Mouse (Mus musculus) neural tube, embryonic 12.5 days (tissue): ENCODE measurements around the gene Tle6. TPM values are rescaled to one million over a fixed set of nuclear protein-coding genes. Genes with fewer than 3 reads are reported as not detected.
A peak's percentile ranks its signal among the peaks of the same experiment; 100 is the strongest.

Experiments used
- ATAC-seq: fragments of 200-750 bp; cut with Nextera tagmentation; 2 replicates; pipeline ENCODE4 v1.8.0; 2017; ENCODE audit warnings: low read depth, mild to moderate bottlenecking, moderate TSS enrichment, moderate library complexity; ENCODE audit not compliant: low FRiP score
- H3K27ac ChIP-seq: fragments of 300-500 bp; sonication (generic); 2 replicates; pipeline ENCODE4 v1.5.1; 2016
- H3K27me3 ChIP-seq: fragments of 300-500 bp; sonication (generic); replicated peaks from 2 replicates; pipeline ENCODE4 v1.6.1; 2016; ENCODE audit warnings: mild to moderate bottlenecking
- H3K36me3 ChIP-seq: fragments of 300-500 bp; sonication (generic); 2 replicates; pipeline ENCODE4 v1.6.1; 2016; ENCODE audit warnings: mild to moderate bottlenecking
- H3K4me1 ChIP-seq: fragments of 300-500 bp; sonication (generic); 2 replicates; pipeline ENCODE4 v1.6.1; 2016
- H3K4me2 ChIP-seq: fragments of 300-500 bp; sonication (generic); replicated peaks from 2 replicates; pipeline ENCODE4 v1.6.1; 2016; ENCODE audit warnings: mild to moderate bottlenecking
- H3K4me3 ChIP-seq: fragments of 300-500 bp; sonication (generic); 2 replicates; pipeline ENCODE4 v1.5.1; 2016
- H3K9ac ChIP-seq: fragments of 300-500 bp; sonication (generic); 2 replicates; pipeline ENCODE4 v1.6.1; 2016; ENCODE audit warnings: mild to moderate bottlenecking
- H3K9me3 ChIP-seq: fragments of 300-500 bp; sonication (generic); 2 replicates; pipeline ENCODE4 v1.6.1; 2016; ENCODE audit warnings: mild to moderate bottlenecking
- WGBS: fragments of 180-500 bp; shearing (Covaris S2); methylation state at CpG from one replicate; pipeline ENCODE4 v1.1.7; 2016; 5-methylcytosine and 5-hydroxymethylcytosine counted together
- polyA plus RNA-seq: library from polyadenylated mRNA; unstranded; fragments of >200 nt; fragmentation: Nextera tagmentation; extraction: Ambion mirVana; gene quantifications from 2 replicates; pipeline ENCODE4 v1.2.1, GENCODE M21; 2016

The Tle6 gene
- polyA plus RNA-seq, 1 experiment from 2014 or later, result 7.3 TPM

DNA sequence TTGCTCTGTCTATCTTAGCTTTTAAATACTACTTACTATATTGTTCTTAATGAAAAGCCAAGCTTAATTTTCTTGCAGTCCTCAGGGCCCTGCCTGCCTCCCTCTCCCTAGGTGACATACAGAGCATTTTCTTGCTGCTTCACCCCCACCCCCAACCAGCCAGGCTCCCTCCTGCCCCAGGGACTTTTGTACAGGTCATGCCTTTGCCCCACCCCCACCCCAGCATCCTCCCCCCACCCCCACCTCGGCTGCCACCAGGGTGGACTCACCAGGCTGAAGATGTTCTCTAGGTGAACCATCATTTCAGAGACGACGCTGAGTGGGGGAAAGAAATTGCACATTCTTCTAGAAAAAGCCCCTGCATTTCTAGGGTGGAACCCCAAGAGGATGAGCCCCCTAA, 2.5 kb downstream of the Tle6 start:
- H3K27me3 ChIP-seq, result peaks cover 51% of the 10 kb centered on the region
- H3K9me3 ChIP-seq, result no peaks in the 10 kb centered on the region

DNA sequence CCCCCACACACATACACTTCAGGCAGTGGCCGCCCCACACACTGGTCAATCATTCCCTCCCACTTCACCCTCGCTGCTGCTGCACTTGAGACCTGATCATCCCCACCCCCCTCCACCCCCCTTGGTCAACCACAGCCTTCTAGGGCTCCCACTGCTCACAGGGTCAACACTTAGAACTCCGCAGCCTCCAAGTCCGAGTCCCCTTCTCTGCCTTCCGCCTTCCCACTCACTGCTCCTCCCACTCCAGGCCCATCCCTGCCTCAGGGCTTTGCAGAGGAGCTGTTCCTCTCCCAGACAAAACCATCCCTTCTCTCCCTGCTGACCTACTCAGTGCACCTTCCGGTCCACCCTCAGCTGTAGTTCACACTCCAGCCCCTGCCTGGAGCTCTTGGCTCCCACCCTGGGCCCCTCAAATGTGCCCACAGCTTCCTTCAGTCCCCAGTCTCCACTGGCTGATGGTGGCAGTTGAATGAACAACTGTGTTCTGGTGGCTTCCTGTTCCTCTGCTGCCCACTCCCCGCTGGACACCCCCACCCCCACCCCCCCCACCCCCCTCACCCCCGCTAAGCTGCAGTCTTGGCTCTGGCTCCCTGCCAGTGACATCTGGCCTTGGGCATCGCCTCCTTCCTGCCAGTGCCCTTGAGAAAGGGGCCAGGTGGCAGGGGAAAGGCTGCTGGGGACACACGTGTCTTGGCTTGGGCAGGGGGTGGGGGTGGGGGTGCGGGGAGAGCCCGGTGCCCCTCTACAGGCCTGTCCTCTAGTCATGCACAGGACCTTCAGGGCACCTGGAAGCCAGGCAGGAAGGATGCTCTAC, 3.5 kb downstream of the Tle6 start:
- Histone ChIP-seq H3K27ac (peak overlapping the region; percentile 23; the same call in 1 of the 2 replicates), H3K4me3 (no peak overlapping the region), H3K9ac (no peak overlapping the region), H3K27me3 (peaks cover 55% of the 10 kb centered on the region), H3K36me3 (no peaks in the 10 kb centered on the region), H3K9me3 (no peaks in the 10 kb centered on the region), H3K4me2 (peak overlapping the region; percentile 46), H3K4me1 (peaks cover 47% of the 10 kb centered on the region)
- WGBS, result 5% methylated on average over 12 of the region's 12 CpGs
- peak; percentile 43 for ATAC-seq

More for the DNA sequence above, 2.5 kb downstream of the Tle6 start:
- WGBS, result 34% methylated on average over 3 of the region's 3 CpGs
- H3K4me1 ChIP-seq, result peaks cover 52% of the 10 kb centered on the region
- no peak overlapping the region for H3K27ac ChIP-seq
- H3K4me3 ChIP-seq, result no peak overlapping the region
- no peaks in the 10 kb centered on the region for H3K36me3 ChIP-seq
- no peak for ATAC-seq
- H3K9ac ChIP-seq, result no peak overlapping the region
- no peak overlapping the region for H3K4me2 ChIP-seq

DNA sequence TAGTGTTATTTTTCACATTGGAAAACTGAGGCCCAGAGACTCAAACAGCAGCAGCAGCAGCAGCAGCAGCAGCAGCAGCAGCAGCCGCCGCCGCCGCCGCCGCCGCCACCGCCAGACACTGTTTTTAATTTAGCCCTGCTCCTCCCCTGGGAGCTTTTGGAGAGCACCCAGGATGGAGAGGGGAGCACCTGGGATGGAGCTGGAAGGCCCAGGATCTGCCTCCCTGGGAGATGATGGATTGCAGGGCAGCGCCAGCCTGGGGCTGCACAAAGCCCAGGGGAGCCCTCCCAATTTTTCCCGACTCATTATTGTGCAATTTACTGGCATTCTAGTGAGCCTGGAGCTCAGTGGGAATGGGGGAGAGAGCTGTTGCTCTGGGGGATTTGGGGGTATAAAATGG, 4.3 kb downstream of the Tle6 start:
- Histone ChIP-seq H3K36me3 (no peaks in the 10 kb centered on the region), H3K9me3 (no peaks in the 10 kb centered on the region), H3K4me1 (peaks cover 43% of the 10 kb centered on the region), H3K4me3 (no peak overlapping the region), H3K27me3 (peaks cover 56% of the 10 kb centered on the region), H3K4me2 (peak overlapping the region; percentile 46), H3K27ac (no peak overlapping the region), H3K9ac (no peak overlapping the region)
- peak; percentile 41 for ATAC-seq
- 0% methylated on average over 10 of the region's 10 CpGs for WGBS

DNA sequence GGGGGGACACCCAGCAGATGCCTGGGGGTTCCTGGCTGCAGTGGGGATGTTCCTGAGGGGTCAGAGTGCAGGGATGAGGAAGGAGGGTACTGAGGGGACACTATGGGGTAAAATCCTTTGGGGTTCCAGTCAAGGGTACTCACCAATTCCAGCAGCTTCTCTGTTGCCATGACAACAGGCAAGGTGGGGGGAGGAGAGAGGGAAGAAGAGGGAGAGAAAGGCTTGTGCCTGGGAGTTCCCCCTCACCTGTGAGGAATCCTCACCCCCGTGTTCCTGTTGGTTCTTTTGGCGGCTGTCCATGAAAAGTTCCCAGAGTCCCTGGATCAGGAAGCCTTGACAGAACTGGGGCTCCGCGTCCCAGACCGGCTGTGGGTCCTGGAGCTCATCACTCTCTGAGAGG, 5.3 kb downstream of the Tle6 start:
- Histone ChIP-seq H3K36me3 (no peaks in the 10 kb centered on the region), H3K27ac (no peak overlapping the region), H3K4me2 (peak overlapping the region; percentile 18; the same call in 1 of the 2 replicates), H3K9ac (0 out of 2 replicates have a peak overlapping the region, but pooled peaks have one; percentile 13), H3K4me3 (no peak overlapping the region), H3K4me1 (peaks cover 34% of the 10 kb centered on the region), H3K27me3 (peaks cover 61% of the 10 kb centered on the region), H3K9me3 (no peaks in the 10 kb centered on the region)
- 37% methylated on average over 5 of the region's 5 CpGs for WGBS
- ATAC-seq, result no peak

DNA sequence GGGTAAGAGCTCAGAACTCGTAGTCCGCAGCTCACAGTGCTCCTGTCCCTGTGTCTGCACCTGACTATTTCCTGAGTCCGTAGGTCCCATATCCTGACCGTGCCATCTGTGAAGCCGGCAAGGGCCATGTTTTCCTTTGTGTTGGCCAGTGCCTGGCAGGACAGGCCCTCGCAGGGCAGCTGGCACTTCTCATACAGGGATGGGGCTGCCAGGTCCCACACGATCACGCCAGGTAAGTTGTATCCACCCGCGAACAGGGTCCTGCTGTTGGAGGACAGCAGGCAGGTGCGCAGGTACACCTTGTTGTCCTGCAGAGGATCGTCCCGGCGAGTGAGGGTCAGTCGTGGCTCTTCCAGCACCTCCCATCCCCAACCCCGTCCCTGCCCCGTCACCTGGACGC, 6.9 kb downstream of the Tle6 start:
- no peak overlapping the region for H3K4me2 ChIP-seq
- 77% methylated on average over 18 of the region's 18 CpGs for WGBS
- no peak overlapping the region for H3K9ac ChIP-seq
- H3K4me3 ChIP-seq, result no peak overlapping the region
- H3K4me1 ChIP-seq, result peaks cover 33% of the 10 kb centered on the region
- ATAC-seq, result no peak
- no peaks in the 10 kb centered on the region for H3K36me3 ChIP-seq
- H3K27ac ChIP-seq, result no peak overlapping the region
- peaks cover 58% of the 10 kb centered on the region for H3K27me3 ChIP-seq
- H3K9me3 ChIP-seq, result no peaks in the 10 kb centered on the region

DNA sequence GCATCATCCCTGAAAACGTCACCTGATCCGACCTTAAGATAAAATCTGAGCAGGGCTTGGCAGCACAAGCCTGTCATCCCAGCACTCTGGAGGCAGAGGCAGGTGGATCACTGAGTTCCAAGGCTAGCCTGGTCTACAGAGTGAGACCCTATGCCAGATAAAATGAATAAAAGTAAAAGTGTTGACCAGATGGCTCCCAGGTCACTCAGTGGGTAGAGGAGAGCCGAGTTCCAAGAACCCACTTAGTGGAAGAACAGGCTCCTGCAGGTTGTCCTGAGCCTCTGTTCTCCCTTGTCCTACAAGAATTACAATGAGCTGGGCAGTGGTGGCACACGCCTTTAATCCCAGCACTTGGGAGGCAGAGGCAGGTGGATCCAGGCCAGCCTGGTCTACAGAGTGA, 7.7 kb downstream of the Tle6 start:
- H3K4me1 ChIP-seq, result peaks cover 30% of the 10 kb centered on the region
- 72% methylated on average over 4 of the region's 4 CpGs for WGBS
- H3K27ac ChIP-seq, result no peak overlapping the region
- H3K9ac ChIP-seq, result no peak overlapping the region
- H3K9me3 ChIP-seq, result no peaks in the 10 kb centered on the region
- no peak overlapping the region for H3K4me2 ChIP-seq
- no peak overlapping the region for H3K4me3 ChIP-seq
- peaks cover 51% of the 10 kb centered on the region for H3K27me3 ChIP-seq
- ATAC-seq, result no peak
- no peaks in the 10 kb centered on the region for H3K36me3 ChIP-seq

DNA sequence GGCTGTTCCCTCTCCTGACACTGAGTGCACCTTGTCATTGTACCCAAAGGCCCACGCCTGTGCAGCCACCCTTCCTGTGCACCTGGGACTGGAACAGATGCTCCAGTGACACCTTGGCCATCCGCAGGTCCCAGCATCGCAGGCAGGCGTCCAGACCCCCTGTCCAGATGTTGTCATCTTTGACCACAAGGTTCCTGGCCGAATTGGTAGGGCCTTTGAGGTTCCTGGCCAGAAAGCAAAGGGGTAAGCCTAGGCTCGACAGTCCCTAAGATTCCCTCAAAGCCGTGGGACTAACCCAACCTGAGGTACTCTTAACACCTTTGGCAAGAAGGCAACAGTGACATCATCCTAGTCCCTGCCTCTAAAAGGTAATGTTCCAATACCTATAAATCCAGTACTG, 8.2 kb downstream of the Tle6 start:
- Histone ChIP-seq H3K27me3 (peaks cover 52% of the 10 kb centered on the region), H3K4me3 (no peak overlapping the region), H3K4me1 (peaks cover 25% of the 10 kb centered on the region), H3K27ac (no peak overlapping the region), H3K9me3 (no peaks in the 10 kb centered on the region), H3K36me3 (no peaks in the 10 kb centered on the region), H3K4me2 (no peak overlapping the region), H3K9ac (no peak overlapping the region)
- ATAC-seq, result no peak
- 79% methylated on average over 7 of the region's 7 CpGs for WGBS

DNA sequence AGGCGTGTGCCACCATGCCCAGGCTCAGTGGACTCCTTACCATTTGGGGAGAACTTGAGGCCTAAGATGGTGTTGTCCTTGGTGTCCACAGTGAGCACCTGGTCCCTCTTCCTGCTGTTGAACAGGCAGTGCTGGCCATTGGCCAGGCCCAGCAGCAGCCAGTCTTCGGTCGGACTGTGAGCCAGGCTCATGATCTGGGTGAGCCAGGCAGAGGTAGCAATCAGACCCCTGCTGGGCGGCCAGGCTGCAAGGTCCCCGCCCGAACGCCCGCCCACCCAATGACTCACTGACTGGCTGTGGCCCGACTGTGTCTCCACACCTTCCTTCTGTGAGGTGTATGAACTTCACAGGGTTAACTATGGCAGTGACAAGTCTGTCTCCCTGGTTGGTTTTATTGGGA, 9.0 kb downstream of the Tle6 start:
- Histone ChIP-seq H3K27me3 (peaks cover 60% of the 10 kb centered on the region), H3K36me3 (no peaks in the 10 kb centered on the region), H3K27ac (no peak overlapping the region), H3K4me3 (no peak overlapping the region), H3K9me3 (no peaks in the 10 kb centered on the region), H3K4me1 (peaks cover 17% of the 10 kb centered on the region), H3K9ac (no peak overlapping the region), H3K4me2 (no peak overlapping the region)
- WGBS, result 64% methylated on average over 9 of the region's 9 CpGs
- ATAC-seq, result no peak

DNA sequence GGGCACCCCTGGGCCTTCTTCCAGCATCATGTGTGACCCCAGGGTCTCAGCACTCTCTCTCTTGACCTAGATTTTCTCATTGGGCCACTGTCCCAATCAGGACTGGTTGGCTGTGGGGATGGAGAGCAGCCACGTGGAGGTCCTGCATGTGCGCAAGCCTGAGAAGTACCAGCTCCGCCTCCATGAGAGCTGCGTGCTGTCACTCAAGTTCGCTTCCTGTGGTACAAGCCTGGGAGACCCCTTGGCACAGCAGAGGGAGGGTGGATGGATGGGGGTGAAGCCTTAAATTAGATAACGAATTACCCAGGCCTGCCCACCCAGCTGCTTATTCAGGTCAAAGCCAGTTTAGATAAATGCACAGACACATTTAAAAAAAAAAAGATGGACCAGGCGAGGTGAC, 12.1 kb downstream of the Tle6 start:
- Histone ChIP-seq H3K9me3 (no peaks in the 10 kb centered on the region), H3K4me2 (no peak overlapping the region), H3K9ac (no peak overlapping the region), H3K4me3 (no peak overlapping the region), H3K27me3 (peaks cover 57% of the 10 kb centered on the region), H3K36me3 (no peaks in the 10 kb centered on the region), H3K27ac (no peak overlapping the region), H3K4me1 (no peaks in the 10 kb centered on the region)
- ATAC-seq, result no peak
- WGBS, result 74% methylated on average over 7 of the region's 7 CpGs

DNA sequence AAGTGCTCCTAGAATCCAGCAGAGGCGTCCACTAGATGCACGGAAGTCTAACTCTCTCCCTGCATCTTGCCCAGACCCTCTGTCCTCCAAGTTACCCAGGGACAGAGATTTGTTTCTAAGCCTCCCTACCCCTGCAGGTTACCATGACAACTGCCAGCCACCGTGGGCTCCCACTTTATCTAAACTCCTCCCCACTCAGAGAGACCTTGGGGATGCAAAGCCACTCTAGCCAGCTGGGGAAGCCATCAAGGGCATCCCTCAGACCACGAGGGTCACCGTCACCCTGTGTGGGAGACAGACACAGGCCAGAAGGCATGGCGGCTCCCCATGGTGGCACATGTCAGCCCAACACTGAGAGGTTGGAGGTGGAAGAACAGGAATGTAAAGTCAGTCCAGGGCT, 17.5 kb downstream of the Tle6 start:
- no peak overlapping the region for H3K9ac ChIP-seq
- no peak overlapping the region for H3K27ac ChIP-seq
- no peaks in the 10 kb centered on the region for H3K9me3 ChIP-seq
- no peak for ATAC-seq
- peaks cover 72% of the 10 kb centered on the region for H3K27me3 ChIP-seq
- 44% methylated on average over 6 of the region's 6 CpGs for WGBS
- no peaks in the 10 kb centered on the region for H3K36me3 ChIP-seq
- H3K4me3 ChIP-seq, result no peak overlapping the region
- no peak overlapping the region for H3K4me2 ChIP-seq
- H3K4me1 ChIP-seq, result peaks cover 12% of the 10 kb centered on the region; the same call in 1 of the 2 replicates

DNA sequence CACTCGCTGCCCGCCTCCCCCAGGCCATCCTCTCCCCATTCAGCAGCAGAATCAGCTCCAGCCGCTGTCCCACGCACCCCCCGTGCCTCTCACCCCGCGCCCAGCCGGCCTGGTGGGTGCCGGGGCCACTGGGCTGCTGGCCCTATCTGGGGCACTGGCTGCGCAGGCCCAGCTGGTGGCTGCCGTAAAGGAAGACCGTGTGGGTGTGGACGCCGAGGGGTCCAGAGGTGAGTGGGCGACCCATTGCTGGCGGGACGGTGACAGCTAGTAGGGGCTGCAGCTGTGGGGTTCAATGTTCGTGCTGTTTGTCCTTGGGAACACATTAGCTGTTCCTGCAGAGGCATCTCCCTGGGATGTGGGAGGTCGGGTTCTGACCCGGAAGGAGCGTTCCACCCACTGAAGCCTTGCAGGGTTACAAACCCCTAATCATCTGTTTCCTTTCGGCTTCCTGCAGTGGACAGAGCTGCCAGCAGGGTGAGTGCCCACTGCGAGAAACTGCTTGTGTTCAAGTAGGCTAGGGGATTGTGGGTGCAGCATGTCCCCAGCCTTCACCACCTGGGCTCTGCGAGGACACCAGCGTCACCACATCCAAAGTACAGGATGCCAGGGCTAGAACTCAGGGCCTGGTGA, 20.3 kb downstream of the Tle6 start:
- WGBS, result 55% methylated on average over 25 of the region's 25 CpGs
- Histone ChIP-seq H3K36me3 (no peaks in the 10 kb centered on the region), H3K27ac (no peak overlapping the region), H3K4me2 (no peak overlapping the region; the same call in 1 of the 2 replicates), H3K9me3 (no peaks in the 10 kb centered on the region), H3K27me3 (peaks cover 74% of the 10 kb centered on the region), H3K9ac (no peak overlapping the region), H3K4me3 (no peak overlapping the region), H3K4me1 (peaks cover 17% of the 10 kb centered on the region)
- ATAC-seq, result no peak

DNA sequence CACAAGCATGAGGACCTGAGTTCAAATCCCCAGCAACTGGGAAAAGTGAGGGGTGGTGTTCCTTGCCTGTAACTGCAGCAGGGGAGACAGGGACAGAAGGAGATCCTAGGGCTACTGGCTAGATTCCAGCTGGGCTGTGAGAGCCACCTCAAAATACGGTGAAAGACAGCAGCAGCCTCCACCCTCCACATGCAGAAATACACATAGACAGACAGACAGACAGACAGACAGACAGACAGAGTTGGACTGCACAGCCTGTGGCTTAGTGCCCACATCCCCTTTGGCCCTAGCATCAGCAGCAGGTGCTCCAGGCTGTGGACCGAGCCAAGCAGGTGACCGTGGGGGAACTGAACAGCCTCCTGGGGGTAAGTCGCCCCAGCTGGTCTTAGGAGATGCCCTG, 20.9 kb downstream of the Tle6 start:
- no peaks in the 10 kb centered on the region for H3K36me3 ChIP-seq
- no peak overlapping the region for H3K27ac ChIP-seq
- no peaks in the 10 kb centered on the region for H3K9me3 ChIP-seq
- H3K27me3 ChIP-seq, result peaks cover 76% of the 10 kb centered on the region
- H3K9ac ChIP-seq, result no peak overlapping the region
- no peak overlapping the region; the same call in 1 of the 2 replicates for H3K4me2 ChIP-seq
- 71% methylated on average over 4 of the region's 4 CpGs for WGBS
- no peak for ATAC-seq
- no peak overlapping the region for H3K4me3 ChIP-seq
- H3K4me1 ChIP-seq, result peaks cover 23% of the 10 kb centered on the region
